Mouse (Mus musculus) heart, embryonic 14.5 days (tissue): ENCODE data around the gene Mafk. TPM values are rescaled to one million over a fixed set of nuclear protein-coding genes. Genes with fewer than 3 reads are reported as not detected.

Experiments
- ATAC-seq: fragments of 200-750 bp; cut with Nextera tagmentation; 2 replicates; pipeline ENCODE4 v1.8.0; 2017; ENCODE audit warnings: low read depth, moderate TSS enrichment; ENCODE audit not compliant: insufficient number of reproducible peaks, insufficient read depth, low FRiP score
- H3K27ac ChIP-seq, 2 experiments: fragments of 200-500 bp in 1 of 2; fragments of 300-500 bp in 1 of 2; sonication (generic) in 1 of 2; replicated peaks in 1 of 2; 2 replicates each; pipeline ENCODE4 v1.5.1; 2012 to 2014; ENCODE audit warnings: low read depth in 2 of 2, low read length in 2 of 2, control low read depth in 1 of 2, mild to moderate bottlenecking in 1 of 2, mixed read lengths in 1 of 2; ENCODE audit not compliant: control insufficient read depth in 1 of 2, insufficient read depth in 1 of 2
- H3K27me3 ChIP-seq: fragments of 300-500 bp; sonication (generic); 2 replicates; pipeline ENCODE4 v1.6.1; 2014; ENCODE audit warnings: mild to moderate bottlenecking, low read length, control low read depth; ENCODE audit not compliant: control insufficient read depth, insufficient read depth
- H3K36me3 ChIP-seq: fragments of 300-500 bp; sonication (generic); 2 replicates; pipeline ENCODE4 v1.6.1; 2014; ENCODE audit warnings: mild to moderate bottlenecking, control low read depth, low read length, mixed read lengths; ENCODE audit not compliant: control insufficient read depth, insufficient read depth
- H3K4me1 ChIP-seq, 2 experiments: fragments of 200-500 bp in 1 of 2; fragments of 300-500 bp in 1 of 2; sonication (generic) in 1 of 2; 2 replicates each; pipeline ENCODE4 v1.6.1; 2012 to 2014; ENCODE audit warnings: low read length in 2 of 2, control low read depth in 1 of 2, mixed read lengths in 1 of 2; ENCODE audit not compliant: control insufficient read depth in 2 of 2, insufficient read depth in 2 of 2
- H3K4me2 ChIP-seq: fragments of 300-500 bp; sonication (generic); 2 replicates; pipeline ENCODE4 v1.6.1; 2014; ENCODE audit warnings: mild to moderate bottlenecking, low read length
- H3K4me3 ChIP-seq, 2 experiments: fragments of 200-500 bp in 1 of 2; fragments of 300-500 bp in 1 of 2; sonication (generic) in 1 of 2; 2 replicates each; pipeline ENCODE4 v1.5.1; 2012 to 2014; ENCODE audit warnings: low read length in 2 of 2, mild to moderate bottlenecking in 2 of 2, control low read depth in 1 of 2, low read depth in 1 of 2, moderate library complexity in 1 of 2; ENCODE audit not compliant: control insufficient read depth in 1 of 2, insufficient read depth in 1 of 2
- H3K9ac ChIP-seq: fragments of 300-500 bp; sonication (generic); 2 replicates; pipeline ENCODE4 v1.6.1; 2014; ENCODE audit warnings: mild to moderate bottlenecking, low read length
- H3K9me3 ChIP-seq: fragments of 300-500 bp; sonication (generic); 2 replicates; pipeline ENCODE4 v1.6.1; 2016; ENCODE audit warnings: low read length, control low read depth; ENCODE audit not compliant: control insufficient read depth
- WGBS: fragments of 180-500 bp; shearing (Covaris S2); extraction: QIAGEN DNeasy Blood & Tissue Kit; methylation state at CpG from one replicate; pipeline ENCODE4 v1.1.7; 2014; 5-methylcytosine and 5-hydroxymethylcytosine counted together
- polyA plus RNA-seq: library from polyadenylated mRNA; unstranded; fragments of >200 nt; fragmentation: Nextera tagmentation; extraction: Ambion mirVana; gene quantifications from 2 replicates; pipeline ENCODE4 v1.2.1, GENCODE M21; 2014

The Mafk gene
- polyA plus RNA-seq, 1 experiment from 2014 or later, result 11.2 TPM

- no peak overlapping the region for H3K27ac ChIP-seq
- no peak overlapping the region for H3K9ac ChIP-seq
- no peak for ATAC-seq
- H3K27me3 ChIP-seq, result no peaks in the 10 kb centered on the region
- WGBS, result 83% methylated on average over 3 of the region's 3 CpGs
- H3K4me2 ChIP-seq, result no peak overlapping the region
- no peaks in the 10 kb centered on the region for H3K9me3 ChIP-seq
- no peaks in the 10 kb centered on the region for H3K36me3 ChIP-seq
- H3K4me1 ChIP-seq, result peaks cover 5 to 6% of the 10 kb centered on the region in 2 experiments
- H3K4me3 ChIP-seq, result no peak overlapping the region
Measured at GRCm38 (mm10) chr5:139830734-139831133, 39.4 kb downstream of the Mafk start.

- no peak overlapping the region for H3K4me2 ChIP-seq
- no peaks in the 10 kb centered on the region for H3K36me3 ChIP-seq
- H3K27me3 ChIP-seq, result no peaks in the 10 kb centered on the region; the same call in 1 of the 2 replicates
- WGBS, result 50% methylated on average over 7 of the region's 7 CpGs
- H3K9me3 ChIP-seq, result no peaks in the 10 kb centered on the region
- no peaks in the 10 kb centered on the region for H3K4me1 ChIP-seq
- no peak for ATAC-seq
- no peak overlapping the region for H3K4me3 ChIP-seq
- H3K27ac ChIP-seq, result no peak overlapping the region
- no peak overlapping the region for H3K9ac ChIP-seq
Measured at GRCm38 (mm10) chr5:139832125-139832524, 40.8 kb downstream of the Mafk start.

GRCm38 (mm10) chr5:139835706-139836105 is 44.4 kb downstream of the Mafk start:
- no peak for ATAC-seq

GRCm38 (mm10) chr5:139838476-139838892 is 47.2 kb downstream of the Mafk start:
- ATAC-seq, result no peak; the same call in 1 of the 2 replicates
- Histone ChIP-seq H3K9ac (no peak overlapping the region), H3K4me2 (no peak overlapping the region), H3K9me3 (no peaks in the 10 kb centered on the region), H3K27me3 (peaks cover 3% of the 10 kb centered on the region), H3K27ac (no peak overlapping the region), H3K4me3 (no peak overlapping the region), H3K4me1 (no peaks in the 10 kb centered on the region), H3K36me3 (no peaks in the 10 kb centered on the region)
- 15% methylated on average over 2 of the region's 2 CpGs for WGBS

More at GRCm38 (mm10) chr5:139835706-139836105, 44.4 kb downstream of the Mafk start:
- WGBS, result 73% methylated on average over 7 of the region's 7 CpGs
- Histone ChIP-seq H3K4me1 (no peaks in the 10 kb centered on the region), H3K9ac (no peak overlapping the region), H3K4me2 (no peak overlapping the region), H3K36me3 (no peaks in the 10 kb centered on the region), H3K9me3 (no peaks in the 10 kb centered on the region), H3K27me3 (no peaks in the 10 kb centered on the region; the same call in 1 of the 2 replicates), H3K27ac (no peak overlapping the region), H3K4me3 (no peak overlapping the region)

- Histone ChIP-seq H3K9me3 (0 out of 2 replicates have a peak, but pooled peaks cover under 1% of the 10 kb centered on the region), H3K4me3 (no peak overlapping the region), H3K9ac (no peak overlapping the region), H3K4me1 (no peaks in the 10 kb centered on the region), H3K27me3 (peaks cover 3% of the 10 kb centered on the region), H3K4me2 (no peak overlapping the region), H3K27ac (no peak overlapping the region), H3K36me3 (no peaks in the 10 kb centered on the region)
- no peak for ATAC-seq
- WGBS, result 34% methylated on average over 3 of the region's 3 CpGs
Measured at GRCm38 (mm10) chr5:139839142-139839541, 47.8 kb downstream of the Mafk start.

GRCm38 (mm10) chr5:139849626-139850320 is 58.5 kb downstream of the Mafk start:
- peaks cover 0 to 4% of the 10 kb centered on the region in 2 experiments; a peak in 1 of 4 replicates for H3K4me1 ChIP-seq
- no peak for ATAC-seq
- no peak overlapping the region for H3K9ac ChIP-seq
- H3K27ac ChIP-seq, result no peak overlapping the region
- H3K9me3 ChIP-seq, result 0 out of 2 replicates have a peak, but pooled peaks cover 3% of the 10 kb centered on the region
- H3K4me3 ChIP-seq, result no peak overlapping the region
- no peaks in the 10 kb centered on the region for H3K36me3 ChIP-seq
- no peaks in the 10 kb centered on the region for H3K27me3 ChIP-seq
- no peak overlapping the region for H3K4me2 ChIP-seq
- WGBS, result 75% methylated on average over 12 of the region's 12 CpGs
